In the genomic region with DNA sequence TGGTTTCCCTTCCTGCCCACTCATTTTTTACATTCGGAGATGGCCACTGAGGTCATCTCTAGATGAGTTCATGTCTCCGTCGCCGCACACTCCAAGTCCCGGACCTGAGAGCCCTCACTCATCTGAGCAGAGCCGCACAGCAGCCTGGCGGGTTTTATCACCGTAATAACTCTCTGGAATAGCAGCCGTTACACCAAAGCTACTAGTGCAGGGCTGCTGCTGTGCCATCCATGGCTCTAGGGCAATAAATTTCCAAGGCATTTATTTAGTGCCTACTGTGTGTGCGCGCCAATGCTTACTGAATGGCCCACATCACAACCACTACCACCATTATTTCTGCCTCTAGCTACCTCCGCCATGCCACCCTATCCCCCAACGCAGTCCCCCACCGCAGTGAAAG, we compare ENCODE assay signal across 36 mouse cellular contexts.
"Had no signal": no experiment of that assay in that cellular context is flagged by ENCODE, and none has a peak within 500 bp of the region (broad histone marks: within the 10 kb centered on the region; RNA-seq: fewer than 3 reads in every experiment).

No protein-coding gene starts in this region.

- H3K4me1 ChIP-seq: heart, embryonic 10.5 days; heart, embryonic 12.5 days; heart, embryonic 15.5 days; hindbrain, embryonic 15.5 days; intestine, embryonic 15.5 days; kidney, embryonic 15.5 days had no signal

- H3K9ac ChIP-seq: heart, embryonic 12.5 days; heart, embryonic 13.5 days; heart, embryonic 15.5 days; hindbrain, embryonic 12.5 days; hindbrain, embryonic 13.5 days; hindbrain, embryonic 14.5 days; hindbrain, embryonic 15.5 days; intestine, embryonic 15.5 days; kidney, embryonic 15.5 days had no signal

- ATAC-seq: hindbrain, embryonic 16.5 days; hindbrain, postnatal 0 days; inflammation-experienced regulatory T-cells, adult 6 months; intestine, embryonic 15.5 days; intestine, embryonic 16.5 days; intestine, postnatal 0 days had no signal

- H3K36me3 ChIP-seq: heart, embryonic 10.5 days; heart, embryonic 12.5 days; heart, embryonic 13.5 days; heart, embryonic 15.5 days; hindbrain, embryonic 10.5 days; hindbrain, embryonic 12.5 days; hindbrain, embryonic 13.5 days; hindbrain, embryonic 15.5 days; intestine, embryonic 15.5 days; kidney, embryonic 15.5 days had no signal

- H3K27ac ChIP-seq: heart, adult 2 months; heart, embryonic 10.5 days; heart, embryonic 13.5 days; heart, embryonic 15.5 days; hindbrain, embryonic 10.5 days; hindbrain, embryonic 12.5 days; hindbrain, embryonic 13.5 days; hindbrain, embryonic 14.5 days; hindbrain, embryonic 15.5 days; hindbrain, postnatal 0 days; intestine, embryonic 15.5 days; kidney, embryonic 15.5 days; kidney, postnatal 0 days; layer of hippocampus, adult 2 months had no signal

- DNase-seq: heart, adult 18-20 months; heart, adult 2 months; heart, postnatal 10 days; heart, postnatal 14 days; heart, postnatal 36 days; heart, postnatal 4 days; kidney, adult 11 months; kidney, adult 18-20 months; kidney, adult 2 months; kidney, adult 8-10 months; kidney, adult 9 months; kidney, postnatal 10 days; kidney, postnatal 14 days; kidney, postnatal 25 days; kidney, postnatal 36 days; kidney, postnatal 4 days; layer of hippocampus, adult 9-11 months had no signal

- H3K9me3 ChIP-seq: heart, embryonic 10.5 days; heart, embryonic 13.5 days; heart, embryonic 15.5 days; hindbrain, embryonic 10.5 days; hindbrain, embryonic 12.5 days; hindbrain, embryonic 13.5 days; hindbrain, embryonic 15.5 days; intestine, embryonic 15.5 days; kidney, embryonic 15.5 days had no signal

- H3K27me3 ChIP-seq: hindbrain, embryonic 15.5 days had no signal

- H3K4me3 ChIP-seq: heart, adult 2 months; heart, embryonic 10.5 days; heart, embryonic 12.5 days; heart, embryonic 13.5 days; heart, embryonic 15.5 days; hindbrain, embryonic 10.5 days; hindbrain, embryonic 12.5 days; hindbrain, embryonic 13.5 days; hindbrain, embryonic 15.5 days; intestine, embryonic 15.5 days; kidney, embryonic 15.5 days; layer of hippocampus, adult 2 months had no signal

- H3K4me2 ChIP-seq: heart, embryonic 11.5 days; heart, embryonic 12.5 days; heart, embryonic 13.5 days; heart, embryonic 15.5 days; hindbrain, embryonic 12.5 days; hindbrain, embryonic 13.5 days; hindbrain, embryonic 14.5 days; hindbrain, embryonic 15.5 days; intestine, embryonic 15.5 days; kidney, embryonic 15.5 days had no signal
